Mouse (Mus musculus) frontal cortex, adult 2 months (tissue): ENCODE measurements around the gene Cfap299. TPM values are rescaled to one million over a fixed set of nuclear protein-coding genes. Genes with fewer than 3 reads are reported as not detected.

ENCODE experiments used
- DNase-seq, 2 experiments: peaks; one replicate each; pipeline ENCODE4 v3.0.0; 2022; ENCODE audit warnings: low spot score in 1 of 2; ENCODE audit errors: extremely low spot score in 1 of 2
- polyA plus RNA-seq: library from polyadenylated mRNA; depleted of rRNA; stranded (reverse); fragments of >200 nt; gene quantifications from 2 replicates; pipeline ENCODE4 v1.2.3, GENCODE M21; 2012; rRNA removed

Gene Cfap299
- polyA plus RNA-seq, 1 experiment = 0.66 TPM

DNA sequence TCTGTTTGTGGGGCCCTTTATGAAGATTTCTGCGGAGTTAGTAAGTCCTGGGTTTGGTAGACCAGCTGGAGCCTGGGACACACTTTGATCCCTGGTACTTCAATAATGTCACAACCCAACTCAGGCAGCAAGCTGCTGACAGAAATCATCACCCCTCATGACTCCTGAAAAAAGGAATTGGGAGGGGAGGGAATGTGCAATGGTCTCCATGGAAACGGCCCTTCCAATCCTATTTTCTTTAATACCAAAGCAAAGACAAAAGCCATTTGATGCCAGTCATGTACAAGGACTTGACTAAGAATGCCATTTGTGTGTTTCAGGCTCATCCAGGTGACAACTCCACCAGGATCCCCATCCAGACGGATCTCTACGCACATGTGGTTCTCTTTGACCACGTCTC, 472.4 kb downstream of the Cfap299 start:
- DNase-seq = no peak

DNA sequence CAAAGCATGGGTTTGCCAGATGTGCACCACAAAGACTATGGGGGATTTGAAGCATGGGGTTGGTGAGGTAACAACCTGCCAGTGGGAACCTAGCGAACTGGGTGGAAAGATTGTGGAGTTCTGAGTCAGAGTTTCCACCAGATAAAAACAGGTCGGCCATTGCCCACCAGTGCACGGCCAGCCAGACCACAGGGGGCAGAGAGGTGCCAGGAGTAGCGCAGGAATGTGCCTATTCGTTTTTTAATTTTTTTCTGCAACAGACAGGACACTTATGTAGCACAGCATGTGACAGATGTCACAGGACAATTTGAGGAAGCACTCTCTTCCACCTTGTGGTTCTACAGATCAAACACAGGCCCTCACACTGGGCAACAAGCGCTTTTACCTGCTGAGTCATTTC, 475.7 kb downstream of the Cfap299 start:
- no peak for DNase-seq

DNA sequence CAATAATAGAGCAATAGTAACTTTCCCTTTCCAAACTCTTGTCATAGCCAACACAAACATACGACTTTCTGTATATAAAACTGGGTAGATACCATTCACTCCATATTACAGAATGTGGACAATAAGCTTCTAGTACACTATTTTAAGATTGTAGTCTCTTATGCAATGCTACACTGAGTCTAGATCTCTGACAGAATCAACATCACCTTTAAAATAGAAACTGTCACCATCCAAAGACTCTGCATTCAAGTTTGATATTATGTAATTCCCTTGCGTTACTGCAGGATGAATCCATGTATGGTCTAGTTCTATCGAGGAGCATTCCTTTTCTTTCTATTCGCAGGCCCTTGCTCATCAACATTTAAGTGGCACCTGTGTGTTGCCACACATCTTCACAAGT, 477.4 kb downstream of the Cfap299 start:
- DNase-seq = no peak

DNA sequence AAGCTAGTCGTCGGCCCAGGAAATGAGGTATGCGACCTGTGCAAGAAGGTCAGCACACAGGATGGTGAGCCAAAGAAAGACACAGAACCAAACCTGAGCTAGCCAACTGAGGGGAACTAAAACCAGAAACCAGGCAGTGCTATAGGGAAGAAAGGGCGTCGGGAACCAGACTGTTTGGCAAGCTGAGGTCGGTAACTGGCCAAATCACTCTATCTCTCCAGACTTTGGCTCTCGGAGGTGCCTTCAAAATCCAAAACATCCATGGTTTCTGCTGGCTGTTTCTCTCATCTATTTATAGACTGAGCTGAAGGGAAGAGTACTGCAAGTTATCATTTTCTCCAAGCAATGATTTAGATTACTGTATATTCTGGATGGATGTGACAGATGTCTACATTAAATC, 477.9 kb downstream of the Cfap299 start:
- no peak for DNase-seq

DNA sequence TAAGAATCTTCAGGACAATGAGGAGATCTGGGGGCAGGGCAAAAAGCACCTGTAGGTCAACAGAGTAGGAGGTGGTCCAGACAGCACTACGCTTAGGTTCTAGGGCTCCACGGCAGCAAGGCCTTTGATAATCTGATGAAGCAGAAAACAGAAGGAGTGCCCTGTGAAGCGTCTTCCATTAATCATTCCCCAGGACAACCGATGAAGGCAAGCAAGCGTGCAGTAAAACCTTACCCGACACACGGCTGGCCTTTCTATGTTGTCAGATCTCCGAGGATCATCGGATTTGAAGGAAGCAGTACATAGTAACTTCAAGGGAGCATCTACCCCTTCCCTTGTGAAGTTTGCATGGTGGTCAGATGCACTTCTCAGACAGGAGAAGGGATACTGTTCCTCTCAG, 478.8 kb downstream of the Cfap299 start:
- no peak for DNase-seq

DNA sequence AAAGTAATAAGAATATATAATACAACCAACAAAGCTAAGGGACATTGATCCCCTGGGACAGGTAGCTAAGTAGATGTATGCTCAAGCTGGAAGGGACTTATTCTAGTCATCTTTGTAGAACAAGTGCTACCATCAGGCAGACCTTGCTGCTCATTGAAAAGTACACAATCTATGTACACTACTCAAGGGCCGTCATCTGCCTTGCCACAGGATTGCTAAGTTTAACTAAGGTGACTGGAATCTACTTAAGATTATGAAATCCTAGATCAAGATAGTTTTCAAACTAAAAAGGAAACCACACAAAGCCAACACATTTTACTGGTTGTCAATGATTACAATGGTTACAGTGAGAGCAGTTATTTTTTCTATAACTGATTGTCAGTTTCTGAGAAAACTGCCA, 483.3 kb downstream of the Cfap299 start:
- no peak for DNase-seq

DNA sequence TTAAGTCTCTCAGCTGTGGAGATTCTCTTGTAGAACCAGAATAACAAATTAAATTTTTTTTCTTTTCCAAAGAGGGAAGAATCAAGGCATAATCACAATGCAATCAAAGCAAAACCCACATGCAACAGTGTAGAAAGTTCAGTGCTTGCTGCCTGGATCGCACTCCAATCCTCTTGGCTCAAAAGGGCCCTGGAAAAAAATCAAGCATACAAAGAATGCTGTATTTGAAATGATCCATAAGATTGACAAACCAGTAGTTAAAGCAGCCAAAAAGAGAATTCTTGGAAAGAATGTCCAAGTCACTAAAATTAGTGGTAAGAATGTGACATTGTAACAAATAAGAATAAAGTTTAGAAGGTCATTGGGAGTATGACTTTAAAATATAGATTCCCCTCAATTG, 486.2 kb downstream of the Cfap299 start:
- no peak for DNase-seq

DNA sequence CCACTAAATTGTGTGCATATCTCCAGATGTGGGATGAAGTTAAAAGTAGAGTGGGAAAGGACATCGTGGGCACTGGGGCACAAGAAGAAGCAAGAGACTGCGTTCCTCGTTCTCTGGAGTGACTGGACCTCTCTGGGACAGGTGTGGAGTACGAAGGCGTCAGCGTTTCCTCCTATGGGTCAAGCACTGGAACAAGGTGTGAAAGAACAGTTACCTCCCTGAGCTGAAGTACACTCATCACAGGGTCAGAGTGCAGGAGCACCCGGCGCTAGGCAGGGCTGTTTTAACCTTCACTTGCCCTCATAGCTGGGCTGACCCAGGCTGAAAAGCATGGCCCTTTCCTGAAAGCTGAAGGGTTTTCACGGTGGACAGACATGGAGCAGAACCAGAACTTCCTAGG, 504.7 kb downstream of the Cfap299 start:
- no peak for DNase-seq

DNA sequence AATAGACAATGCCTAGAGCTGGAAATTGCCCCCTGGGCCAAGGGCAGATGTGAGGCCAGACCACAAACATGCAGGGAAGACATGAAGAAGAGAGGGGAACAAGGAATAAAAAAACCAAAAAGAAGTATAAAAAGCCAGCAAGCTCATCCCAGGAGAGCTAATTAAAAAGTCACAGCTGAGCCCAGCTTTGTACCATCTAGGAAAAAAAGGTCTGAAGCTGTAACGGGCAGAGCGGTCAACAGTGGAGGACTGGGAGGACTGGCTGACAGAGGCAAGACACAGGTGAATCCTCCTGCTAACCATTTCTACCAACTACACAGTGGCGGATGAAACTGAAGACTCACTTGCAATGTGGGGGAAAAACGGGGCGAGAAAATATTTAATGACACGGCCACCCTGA, 505.2 kb downstream of the Cfap299 start:
- no peak for DNase-seq

DNA sequence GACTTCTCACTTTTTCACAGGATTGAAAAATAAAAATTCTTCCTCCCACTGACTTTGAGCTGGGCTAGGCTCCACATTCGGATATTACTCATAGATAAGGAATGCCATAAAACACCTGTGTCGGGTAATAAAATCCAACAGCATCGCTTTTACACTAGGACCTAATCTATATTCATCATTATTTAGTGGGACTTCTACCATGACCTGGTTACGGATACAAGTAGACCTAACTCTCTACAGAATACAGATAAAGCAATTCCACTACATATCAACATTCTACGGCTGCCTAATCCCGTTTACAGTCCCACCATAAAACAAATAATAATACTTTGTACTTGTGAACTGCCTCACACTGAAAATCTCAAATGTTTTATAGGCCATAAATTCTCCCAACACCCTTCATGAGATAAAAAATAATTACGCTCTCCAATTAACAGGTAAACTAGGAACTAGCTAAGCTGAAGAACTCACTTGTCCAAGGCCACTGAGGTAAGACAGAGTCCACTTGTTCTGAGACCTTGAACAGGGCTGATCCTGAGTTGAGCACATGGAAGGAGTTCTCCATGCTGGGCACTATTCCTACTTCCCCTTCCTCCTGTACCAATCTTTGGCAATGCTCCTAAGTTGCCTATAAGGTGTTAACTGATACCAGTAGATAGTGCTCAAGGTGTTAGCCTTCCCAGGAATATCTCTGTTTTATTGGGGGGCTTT, 513.7 kb downstream of the Cfap299 start:
- no peak for DNase-seq

DNA sequence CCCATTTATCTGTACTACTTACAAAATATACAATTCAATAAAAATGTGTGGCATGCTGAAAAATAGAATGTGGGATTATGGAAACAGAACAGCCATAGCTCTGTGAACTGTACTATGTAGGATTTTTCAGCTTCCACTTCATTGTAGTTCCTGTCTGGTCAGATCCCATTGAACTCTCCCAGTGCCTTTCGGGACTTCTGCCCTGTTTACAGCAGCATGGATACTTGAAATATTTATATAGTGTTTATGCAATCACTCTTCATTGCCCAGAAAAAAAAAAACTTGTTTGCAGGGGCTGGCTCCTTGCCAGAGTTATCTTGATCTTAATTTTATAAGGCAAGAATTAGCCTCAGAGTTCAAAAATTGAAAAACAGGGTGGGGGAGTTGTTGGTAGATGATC, 515.6 kb downstream of the Cfap299 start:
- no peak for DNase-seq

Other genes with a start within 250 kb of the Cfap299 start
- gene Prdm8, start 162.1 kb upstream of the Cfap299 start, polyA plus RNA-seq = 11.9 and 13.9 TPM in 2 replicates
- gene Fgf5, start 75.1 kb upstream of the Cfap299 start, polyA plus RNA-seq = 1.2 and 1.4 TPM in 2 replicates
- gene Gm11111, start 223.4 kb downstream of the Cfap299 start, polyA plus RNA-seq = not detected in 2 replicates